Mouse (Mus musculus): ENCODE measurements around the gene Rac3.

GRCm38 (mm10) chr11:120736424-120736823 lies 15.2 kb downstream of the Rac3 start:
- TF ChIP-seq CTCF (IDR thresholded peaks at IDR 0.05; ENCODE audit: borderline replicate concordance, control insufficient read depth, extremely low read depth, insufficient read depth, low read length, poor library complexity) (no peak), POLR2A (IDR thresholded peaks at IDR 0.05; ENCODE audit: control insufficient read depth, extremely low read depth, insufficient read depth, low read length, poor library complexity) (no peak)

All from thymus, adult 2 months (tissue).